Mouse (Mus musculus) embryo, embryonic 11 days (tissue): ENCODE data around the gene Gm11172.
A peak's percentile ranks its signal among the peaks of the same experiment; 100 is the strongest.
"Not testable (repeated sequence)": the region's sequence is repeated elsewhere in the genome, so short reads cannot be mapped to it uniquely, and the experiment has no call there.

Experiments used
- DNase-seq: peaks from one replicate; pipeline ENCODE4 v3.0.0-alpha.2; 2015

The Gm11172 gene

DNA sequence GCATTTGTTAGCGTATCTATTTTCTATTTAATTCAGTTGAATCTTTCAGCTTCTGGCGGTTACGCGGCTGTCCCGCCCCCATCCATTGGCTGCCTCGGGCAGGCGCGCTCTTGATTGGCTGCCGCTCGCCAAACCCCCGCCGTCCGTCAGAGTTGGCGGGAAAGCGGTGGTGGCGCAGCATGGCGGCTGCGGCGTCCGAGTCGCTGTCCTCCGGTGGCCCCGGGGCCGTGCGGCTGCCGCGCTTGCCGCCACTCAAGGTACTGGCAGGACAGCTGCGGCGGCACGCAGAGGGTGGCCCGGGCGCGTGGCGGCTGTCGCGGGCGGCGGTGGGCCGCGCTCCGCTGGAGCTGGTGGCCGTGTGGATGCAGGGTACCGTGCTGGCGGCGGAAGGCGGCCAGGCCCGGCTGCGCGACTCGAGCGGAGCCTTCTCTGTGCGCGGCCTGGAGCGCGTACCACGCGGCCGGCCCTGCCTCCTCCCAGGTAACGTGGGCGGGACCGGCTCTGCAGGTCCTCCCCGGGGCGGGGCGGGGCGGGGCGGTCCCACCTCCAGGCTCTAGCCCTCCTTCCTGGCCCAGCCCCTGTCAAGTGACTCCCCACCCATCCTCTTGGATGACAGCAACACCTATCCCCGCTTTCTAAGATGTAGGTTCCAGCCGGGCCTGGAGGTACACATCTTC lies 22.3 kb downstream of the Gm11172 start, which contains the start of gene Rmi2:
Gene Rmi2, plus strand, starts transcription at position 149 of the 677 bp plus-strand sequence.
- peak; percentile 95 for DNase-seq

GRCm38 (mm10) chr16:10836388-10836787 lies 23.7 kb downstream of the Gm11172 start:
- DNase-seq, result no peak

GRCm38 (mm10) chr16:10837250-10837649 lies 24.5 kb downstream of the Gm11172 start:
- no peak for DNase-seq

DNA sequence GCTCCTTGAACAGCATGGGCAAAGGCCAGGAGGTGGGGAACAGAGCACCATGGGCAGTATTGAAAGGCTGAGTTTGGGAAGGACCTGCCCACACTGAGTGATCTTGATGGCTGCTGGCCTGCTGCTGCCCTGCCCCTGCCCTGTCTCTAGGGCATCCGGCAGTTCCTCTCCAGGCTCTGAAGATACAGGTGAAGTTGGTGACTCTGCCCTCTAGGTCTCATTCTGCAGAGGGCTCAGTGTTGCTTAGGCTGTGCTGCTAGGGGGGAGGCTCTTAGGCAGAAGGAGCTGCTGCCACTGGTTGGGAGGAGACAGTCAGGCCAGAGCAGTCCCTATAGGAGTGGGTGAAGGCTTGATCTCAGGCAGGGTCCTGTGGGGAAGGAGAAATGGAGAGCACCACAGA lies 25.2 kb downstream of the Gm11172 start:
- no peak for DNase-seq

DNA sequence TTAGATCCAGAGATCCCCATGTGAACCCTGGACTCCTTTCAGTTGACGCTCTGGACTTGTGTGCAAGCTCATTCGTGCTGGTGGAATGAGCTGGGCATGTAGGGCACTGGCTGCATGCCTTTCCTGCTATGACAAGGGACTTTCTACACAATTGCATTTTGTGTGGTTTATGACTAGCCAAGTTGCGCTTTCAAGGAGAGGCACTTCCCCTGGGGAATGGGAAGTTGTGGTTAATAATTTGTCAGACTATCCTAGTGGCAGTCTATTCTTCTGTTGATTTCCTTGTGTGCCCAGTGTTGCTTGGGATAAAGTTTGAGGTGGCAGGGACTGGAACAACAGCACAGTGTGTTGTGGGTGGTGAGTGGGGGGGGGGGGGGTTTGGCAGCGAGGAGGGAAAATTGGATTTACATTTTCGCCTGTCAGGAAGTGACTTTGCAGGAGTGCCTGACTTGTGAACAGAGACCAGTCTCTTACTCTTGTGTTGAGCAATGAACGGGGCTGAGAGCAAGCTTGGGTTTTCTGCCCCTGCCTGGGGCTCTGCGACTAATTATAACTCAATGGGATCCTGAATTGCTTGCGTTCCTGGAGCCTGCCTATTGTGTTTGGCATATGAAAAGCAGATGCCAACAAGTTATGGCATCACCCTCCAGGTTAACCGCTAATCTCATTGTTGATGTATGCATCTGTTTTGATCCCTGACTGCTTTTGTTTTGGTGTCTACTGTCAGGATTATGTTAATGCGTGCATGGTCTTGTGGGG lies 26.0 kb downstream of the Gm11172 start:
- peak; percentile 22 for DNase-seq

- no peak for DNase-seq
These were observed 27.3 kb downstream of the Gm11172 start for GRCm38 (mm10) chr16:10840018-10840417.

DNA sequence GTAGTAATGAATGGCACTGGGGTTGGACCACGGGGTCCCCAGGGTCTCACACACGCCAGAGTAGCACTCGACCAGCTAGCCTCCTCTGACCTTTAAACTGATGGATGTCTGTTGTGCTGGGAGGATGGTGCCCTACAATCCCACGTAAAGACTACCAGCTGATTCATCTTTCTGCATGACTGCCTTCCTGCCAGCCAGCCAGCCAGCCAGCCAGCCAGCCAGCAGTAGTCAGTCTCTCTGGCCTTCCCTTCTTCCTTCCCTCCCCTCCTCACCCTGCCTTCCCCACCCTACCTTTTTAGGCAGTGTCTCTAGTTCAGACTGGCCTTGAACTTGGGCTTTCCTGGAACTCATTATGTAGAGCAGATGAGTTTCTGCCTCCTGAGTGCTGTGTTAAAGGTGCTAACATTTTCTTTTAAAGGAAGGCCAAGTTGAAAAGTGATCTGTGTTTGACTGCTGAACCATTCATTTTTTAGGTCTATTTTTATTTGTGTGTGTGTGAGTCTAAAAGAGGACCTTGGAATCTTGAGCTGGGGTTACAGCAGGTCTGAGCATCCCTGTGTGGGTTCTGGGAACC lies 29.7 kb downstream of the Gm11172 start:
- no peak for DNase-seq

- DNase-seq, result peak; percentile 59
These were observed 31.0 kb downstream of the Gm11172 start for GRCm38 (mm10) chr16:10843486-10844318.

DNA sequence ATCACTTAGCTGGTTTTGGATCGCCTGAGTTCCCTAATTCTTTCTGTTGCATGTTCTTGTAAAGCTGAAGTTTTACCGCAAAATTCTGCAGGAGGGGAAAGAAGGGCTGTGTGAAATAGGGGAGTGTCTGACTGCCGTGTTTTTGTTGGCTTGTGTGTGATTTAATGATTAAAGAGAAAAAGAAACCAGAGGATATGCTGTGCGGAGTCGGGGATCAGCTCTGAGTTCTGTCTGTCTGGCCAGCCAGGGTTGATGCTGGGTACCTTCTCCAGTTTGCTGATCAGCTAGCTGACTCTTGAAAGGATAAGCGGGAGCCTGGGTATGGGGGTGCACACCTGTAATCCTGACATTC lies 31.6 kb downstream of the Gm11172 start:
- no peak for DNase-seq

GRCm38 (mm10) chr16:10845952-10846351 lies 33.2 kb downstream of the Gm11172 start:
- no peak for DNase-seq

GRCm38 (mm10) chr16:10846503-10846902 lies 33.8 kb downstream of the Gm11172 start:
- peak; percentile 61 for DNase-seq

GRCm38 (mm10) chr16:10849965-10850861 lies 37.5 kb downstream of the Gm11172 start:
- DNase-seq, result peak; percentile 39

DNA sequence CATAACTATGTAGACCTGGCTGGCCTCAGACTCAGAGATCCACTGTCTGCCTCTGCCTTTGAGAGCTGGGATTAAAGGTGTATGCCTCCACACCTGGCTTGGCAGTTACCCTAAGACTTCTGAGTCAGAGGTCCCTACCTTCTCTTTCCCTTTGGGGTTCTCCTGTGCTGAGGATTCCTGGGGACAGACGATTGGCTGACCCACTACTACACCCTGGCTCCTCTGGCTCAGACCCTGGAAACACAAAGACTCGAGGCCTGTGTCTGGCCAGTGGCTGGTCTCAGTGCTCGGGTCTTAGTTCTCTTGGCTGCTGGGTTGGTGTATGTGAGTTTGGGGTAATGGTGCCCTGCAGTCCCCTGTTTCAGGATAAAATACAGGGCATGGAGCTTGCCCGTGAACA lies 38.2 kb downstream of the Gm11172 start:
- DNase-seq, result no peak

DNA sequence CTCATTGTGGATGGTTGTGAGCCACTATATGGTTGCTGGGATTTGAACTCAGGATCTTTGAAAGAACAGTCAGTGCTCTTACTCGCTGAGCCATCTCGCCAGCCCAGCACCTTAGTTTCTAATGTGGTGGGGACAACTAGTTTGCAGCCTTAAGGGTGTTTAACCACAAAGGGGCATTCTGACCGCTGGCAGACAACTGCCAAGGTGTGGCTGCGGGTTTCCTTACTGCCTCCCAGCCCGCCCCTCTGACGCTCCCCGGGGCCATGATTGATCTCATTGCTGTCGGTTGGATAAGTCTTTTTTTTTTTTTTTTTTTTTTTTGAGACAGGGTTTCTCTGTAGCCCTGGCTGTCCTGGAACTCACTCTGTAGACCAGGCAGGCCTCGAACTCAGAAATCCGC lies 39.5 kb downstream of the Gm11172 start:
- DNase-seq, result not testable (repeated sequence)

DNA sequence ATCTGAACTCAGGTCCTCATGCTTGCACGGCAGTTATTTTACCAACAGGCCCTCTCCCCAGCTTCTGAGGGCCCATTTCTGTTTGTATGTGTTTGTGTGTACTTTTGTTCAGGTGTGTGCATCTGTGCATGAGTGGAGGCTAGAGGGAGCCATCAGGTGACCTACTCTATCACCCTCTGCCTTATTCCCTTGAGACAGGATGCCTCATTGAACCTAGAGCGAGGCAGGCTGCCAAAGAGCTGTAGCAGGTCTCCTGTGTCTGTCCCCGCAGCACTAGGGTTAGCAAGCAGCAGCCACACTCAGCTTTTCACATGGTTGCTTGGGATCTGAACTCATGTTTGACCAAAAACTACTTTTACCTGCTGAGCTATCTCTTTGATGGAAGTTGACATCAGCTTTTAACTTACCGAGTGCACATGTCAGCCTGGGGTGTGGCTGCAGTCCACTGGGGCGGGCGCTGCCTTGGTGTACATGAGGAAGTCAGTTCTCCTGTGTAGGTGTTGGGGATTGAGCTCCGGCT lies 47.1 kb downstream of the Gm11172 start:
- DNase-seq, result no peak

GRCm38 (mm10) chr16:10861408-10861807 lies 48.7 kb downstream of the Gm11172 start:
- no peak for DNase-seq
